Mouse (Mus musculus) frontal cortex, postnatal 36 days (tissue): ENCODE data around the gene Mfsd2b.

Experiments used
- DNase-seq, 2 experiments: peaks; one replicate each; pipeline ENCODE4 v3.0.0; 2022; ENCODE audit warnings: low spot score in 2 of 2

Mfsd2b gene

DNA sequence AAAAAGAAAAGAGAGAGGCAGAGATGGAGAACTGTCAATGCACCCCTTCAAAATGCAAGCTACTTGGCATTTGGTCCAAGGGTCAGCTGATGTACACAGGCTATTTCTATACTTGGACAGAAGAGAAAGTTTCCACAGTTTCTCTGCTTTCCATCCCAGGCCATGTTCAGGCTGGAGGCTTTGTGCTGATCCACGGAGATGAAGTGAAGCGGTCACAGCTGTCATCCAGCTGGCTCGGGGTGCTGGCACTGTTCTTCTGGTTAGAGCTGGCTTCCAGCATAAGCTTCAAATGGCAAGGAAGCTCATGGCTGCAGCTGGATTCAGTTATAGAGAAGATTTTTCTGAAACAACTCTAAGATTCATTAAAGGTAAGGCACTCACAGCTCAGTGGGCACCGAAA is 60.5 kb downstream of the Mfsd2b start:
- no peak for DNase-seq
